Mouse (Mus musculus): ENCODE measurements around the gene Sult5a1. TPM values are rescaled to one million over a fixed set of nuclear protein-coding genes. Genes with fewer than 3 reads are reported as not detected.

Gene Sult5a1
- polyA plus RNA-seq (2017; shearing (Covaris generic)): 0.07 TPM

DNA sequence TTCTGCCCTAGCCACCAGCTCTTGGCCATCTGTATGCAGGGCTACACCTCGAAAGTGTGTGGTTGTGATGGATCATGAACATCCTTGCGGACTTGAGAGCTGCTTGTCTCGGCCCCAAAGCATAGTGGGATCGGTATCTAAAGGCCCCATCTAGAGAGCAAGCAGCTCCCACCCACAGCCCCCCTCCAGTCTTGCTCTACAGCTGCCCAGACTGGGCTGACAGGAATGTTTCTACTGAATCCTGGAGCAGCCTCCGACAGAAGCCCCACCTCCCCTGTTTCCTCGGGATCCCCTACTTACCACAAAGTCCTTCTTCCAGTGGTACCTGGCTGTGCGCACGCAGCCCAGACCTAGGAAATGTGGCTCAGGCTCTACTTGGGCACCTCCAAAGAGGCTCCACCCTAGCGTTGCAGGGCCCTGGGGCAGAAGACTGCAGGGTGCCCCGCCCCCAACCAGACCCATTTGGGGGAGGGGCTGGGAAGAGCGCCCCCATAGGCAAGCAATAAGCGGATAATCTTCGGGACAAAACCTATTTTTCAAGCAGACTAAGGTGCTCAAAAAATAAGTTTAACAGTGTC, at the start of gene Sult5a1:
Gene Sult5a1 (minus strand): TSS at position 428 of the 578 bp plus-strand sequence.

DNA sequence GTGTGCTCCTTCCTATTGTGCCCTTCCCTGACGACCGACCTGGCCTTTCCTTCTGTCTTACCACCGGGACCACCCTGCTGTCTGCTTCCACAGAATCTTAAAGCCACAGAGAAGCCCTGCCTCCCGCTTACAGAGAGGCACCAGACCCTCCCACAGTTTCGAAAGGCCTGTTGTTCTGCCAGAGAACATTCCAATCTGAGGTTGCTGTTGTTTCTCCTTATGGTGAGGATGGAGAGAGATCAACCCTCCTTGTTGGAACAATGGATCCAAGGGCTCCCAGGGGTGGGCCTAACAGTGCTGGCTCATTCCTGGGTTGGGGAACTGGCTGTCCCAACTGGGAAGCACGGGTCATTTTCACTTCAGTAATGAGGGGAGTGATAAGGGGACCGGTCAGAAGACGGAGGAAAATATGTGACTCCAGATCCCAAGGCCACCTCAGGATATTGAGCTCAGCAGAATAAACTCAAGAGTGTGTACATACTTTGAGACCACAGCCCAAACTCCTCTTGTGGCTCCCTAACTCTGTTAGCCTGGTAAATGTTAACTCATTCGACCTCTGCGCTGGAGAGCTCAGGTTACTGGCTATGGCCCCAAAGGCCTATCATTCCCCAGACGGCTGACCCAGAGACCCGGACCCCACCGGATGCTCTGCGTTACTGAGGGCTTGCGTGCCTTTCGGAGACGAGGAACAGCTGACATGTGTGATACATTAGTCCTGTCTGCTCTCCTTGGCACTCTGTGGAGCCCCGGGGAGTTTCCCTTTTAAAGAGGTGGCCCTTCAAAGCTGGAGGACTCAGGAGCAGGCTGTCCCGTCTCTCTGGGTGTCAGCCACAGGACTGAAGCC, 27.7 kb upstream of the Sult5a1 start, which contains the start of gene Dpep1:
Gene Dpep1 (plus strand): TSS at position 677 of the 844 bp plus-strand sequence.

DNA sequence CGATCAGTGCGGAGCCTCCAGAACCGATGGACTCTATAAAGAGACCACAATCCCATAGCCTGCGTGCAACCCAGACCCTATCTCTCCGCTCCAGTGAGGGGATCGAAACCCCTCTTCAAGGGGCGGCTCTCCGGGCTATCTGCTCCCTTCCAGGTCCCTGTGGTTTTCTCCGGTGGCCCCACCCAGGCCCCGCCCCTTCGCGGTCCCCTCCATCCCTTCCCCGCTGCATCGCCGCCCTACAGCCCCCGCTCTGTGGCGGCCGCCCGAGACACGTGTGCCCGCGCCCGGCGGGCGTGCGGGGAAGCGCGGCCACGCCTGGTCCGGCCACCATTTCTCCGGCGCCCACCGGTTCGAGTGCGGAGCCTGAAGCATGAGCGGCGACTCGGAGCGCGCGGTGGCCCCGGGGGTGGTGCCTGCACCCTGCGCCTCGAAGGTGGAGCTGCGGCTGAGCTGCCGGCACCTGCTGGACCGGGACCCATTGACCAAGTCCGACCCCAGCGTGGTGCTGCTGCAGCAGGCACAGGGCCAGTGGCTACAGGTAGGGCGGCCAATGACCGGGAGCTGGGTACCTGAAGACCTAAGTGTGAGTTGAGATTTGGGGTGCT, 40.9 kb downstream of the Sult5a1 start, which contains the start of gene Cpne7:
Gene Cpne7 (plus strand): TSS at position 248 of the 605 bp plus-strand sequence.

DNA sequence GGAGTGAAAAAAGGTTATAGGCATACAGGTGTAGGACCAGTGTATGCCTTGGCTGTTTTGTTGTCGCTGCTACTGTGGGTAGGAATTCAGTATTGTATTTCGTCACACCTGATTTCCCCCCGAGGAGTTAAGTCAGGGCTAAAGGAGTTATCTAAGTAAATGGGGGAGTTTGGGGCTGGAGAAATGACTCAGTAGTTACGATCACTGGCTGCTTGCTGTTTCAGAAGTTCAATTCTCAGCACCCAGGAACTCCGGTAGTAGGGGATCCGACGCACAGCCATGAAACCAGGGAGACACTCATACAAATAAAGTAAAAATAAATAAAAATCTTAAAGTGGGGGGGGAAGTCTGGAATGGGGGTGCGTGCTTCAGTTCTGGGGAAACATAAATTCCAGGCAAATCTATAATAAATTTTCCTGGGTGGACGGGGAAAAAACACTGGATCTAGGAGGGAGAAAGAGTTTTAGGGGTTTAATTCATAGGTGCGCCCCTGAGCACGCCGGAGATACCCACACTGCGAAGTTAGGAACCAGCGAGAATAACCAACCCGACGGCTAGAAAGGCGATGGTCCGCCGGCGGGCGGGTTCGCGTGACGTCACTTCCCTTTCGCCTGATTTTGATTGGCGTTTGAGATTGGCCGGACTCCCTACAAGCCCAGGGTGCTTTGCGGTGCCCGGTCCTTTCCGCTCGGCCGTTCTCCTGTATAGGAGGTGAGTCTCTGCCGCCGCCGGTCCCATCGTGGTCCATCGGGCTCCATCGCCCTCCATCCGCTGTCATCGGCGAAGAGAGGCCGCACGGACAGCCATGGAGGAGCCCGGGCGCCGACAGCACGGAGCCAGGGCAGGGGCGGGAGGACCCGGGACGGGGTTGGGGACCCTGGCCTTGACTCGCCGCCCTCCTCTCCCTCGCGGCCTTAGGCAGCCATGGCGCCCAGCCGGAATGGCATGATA, 56.1 kb downstream of the Sult5a1 start, which contains the start of gene Rpl13:
Gene Rpl13 (plus strand): TSS at position 616 of the 951 bp plus-strand sequence.

Other genes starting within 250 kb of the Sult5a1 start
- 271 TPM for gene Ankrd11, start 116.0 kb downstream of the Sult5a1 start, polyA plus RNA-seq (2017; shearing (Covaris generic))
- 83.8 TPM for gene Spg7, start 95.4 kb downstream of the Sult5a1 start, polyA plus RNA-seq (2017; shearing (Covaris generic))
- gene Rpl13, start 56.0 kb downstream of the Sult5a1 start, polyA plus RNA-seq (2017; shearing (Covaris generic)): 1,036 TPM
- 1.2 TPM for gene Cpne7, start 40.9 kb downstream of the Sult5a1 start, polyA plus RNA-seq (2017; shearing (Covaris generic))
- gene Dpep1, start 27.9 kb upstream of the Sult5a1 start, polyA plus RNA-seq (2017; shearing (Covaris generic)): not detected
- gene Chmp1a, start 54.4 kb upstream of the Sult5a1 start, polyA plus RNA-seq (2017; shearing (Covaris generic)): 214 TPM
- not detected for gene Spata33, start 54.5 kb upstream of the Sult5a1 start, polyA plus RNA-seq (2017; shearing (Covaris generic))
- gene Cdk10, start 66.5 kb upstream of the Sult5a1 start, polyA plus RNA-seq (2017; shearing (Covaris generic)): 27.0 TPM
- gene Spata2l, start 77.9 kb upstream of the Sult5a1 start, polyA plus RNA-seq (2017; shearing (Covaris generic)): 15.4 TPM
- gene Zfp276, start 95.9 kb upstream of the Sult5a1 start, polyA plus RNA-seq (2017; shearing (Covaris generic)): 41.1 TPM
- 31.6 TPM for gene Vps9d1, start 96.0 kb upstream of the Sult5a1 start, polyA plus RNA-seq (2017; shearing (Covaris generic))
- 8.2 TPM for gene Fanca, start 160.3 kb upstream of the Sult5a1 start, polyA plus RNA-seq (2017; shearing (Covaris generic))
- 0.08 TPM for gene Spire2, start 174.4 kb upstream of the Sult5a1 start, polyA plus RNA-seq (2017; shearing (Covaris generic))
- 268 TPM for gene Tcf25, start 215.4 kb upstream of the Sult5a1 start, polyA plus RNA-seq (2017; shearing (Covaris generic))
- gene Mc1r, start 248.8 kb upstream of the Sult5a1 start, polyA plus RNA-seq (2017; shearing (Covaris generic)): 0.14 TPM